Mouse (Mus musculus): ENCODE results near the gene Ccl11. TPM values are rescaled to one million over a fixed set of nuclear protein-coding genes. Genes with fewer than 3 reads are reported as not detected.

Gene Ccl11
- polyA plus RNA-seq, 1 experiment from 2014 or later, result not detected

- no peak for ATAC-seq
- H3K4me2 ChIP-seq (replicated peaks), result no peak within 1 kb of the TSS
- no peaks in the 10 kb centered on the region for H3K9me3 ChIP-seq
- H3K36me3 ChIP-seq, result no peaks in the 10 kb centered on the region
- no peak within 1 kb of the TSS for H3K27ac ChIP-seq
- WGBS, result 82% methylated on average over 2 of the region's 2 CpGs
- H3K9ac ChIP-seq (replicated peaks), result no peak within 1 kb of the TSS
- no peaks in the 10 kb centered on the region for H3K4me1 ChIP-seq (replicated peaks)
- H3K27me3 ChIP-seq, result no peaks in the 10 kb centered on the region
- H3K4me3 ChIP-seq (replicated peaks), result no peak within 1 kb of the TSS
These were observed 43.9 kb downstream of the Ccl11 start, which contains the start of gene Ccl12 for GRCm38 (mm10) chr11:82101529-82101928. Gene Ccl12 (plus strand): TSS chr11:82101845.

GRCm38 (mm10) chr11:82109611-82110010, 52.0 kb downstream of the Ccl11 start:
- H3K36me3 ChIP-seq, result no peaks in the 10 kb centered on the region
- H3K4me1 ChIP-seq (replicated peaks), result no peaks in the 10 kb centered on the region
- no peak overlapping the region for H3K9ac ChIP-seq (replicated peaks)
- H3K4me2 ChIP-seq (replicated peaks), result no peak overlapping the region
- no peaks in the 10 kb centered on the region for H3K27me3 ChIP-seq
- H3K4me3 ChIP-seq (replicated peaks), result no peak overlapping the region
- H3K9me3 ChIP-seq, result no peaks in the 10 kb centered on the region
- ATAC-seq, result no peak
- no peak overlapping the region for H3K27ac ChIP-seq

GRCm38 (mm10) chr11:82110372-82111248, 53.0 kb downstream of the Ccl11 start:
- 81% methylated on average over 6 of the region's 6 CpGs for WGBS
- no peaks in the 10 kb centered on the region for H3K9me3 ChIP-seq
- no peak for ATAC-seq
- no peak overlapping the region for H3K9ac ChIP-seq (replicated peaks)
- H3K27ac ChIP-seq, result no peak overlapping the region
- no peaks in the 10 kb centered on the region for H3K36me3 ChIP-seq
- H3K4me2 ChIP-seq (replicated peaks), result no peak overlapping the region
- no peak overlapping the region for H3K4me3 ChIP-seq (replicated peaks)
- H3K27me3 ChIP-seq, result no peaks in the 10 kb centered on the region
- no peaks in the 10 kb centered on the region for H3K4me1 ChIP-seq (replicated peaks)

Other genes with a start within 250 kb of the Ccl11 start
- 0.37 and 0.51 TPM in 2 replicates for gene 5530401A14Rik, start 197.2 kb upstream of the Ccl11 start, polyA plus RNA-seq (2015; fragmentation: Nextera tagmentation; extraction: Ambion mirVana)
- 5.0 and 5.2 TPM in 2 replicates for gene Asic2, start 89.4 kb upstream of the Ccl11 start, polyA plus RNA-seq (2015; fragmentation: Nextera tagmentation; extraction: Ambion mirVana)
- gene Ccl2, start 22.3 kb upstream of the Ccl11 start, polyA plus RNA-seq (2015; fragmentation: Nextera tagmentation; extraction: Ambion mirVana), result 1.1 and 2.4 TPM in 2 replicates
- gene Gm17268, start 19.3 kb upstream of the Ccl11 start, polyA plus RNA-seq (2015; fragmentation: Nextera tagmentation; extraction: Ambion mirVana), result not detected in 2 replicates
- gene Ccl7, start 12.1 kb upstream of the Ccl11 start, polyA plus RNA-seq (2015; fragmentation: Nextera tagmentation; extraction: Ambion mirVana), result 0.44 and 1.6 TPM in 2 replicates
- gene Ccl12, start 44.0 kb downstream of the Ccl11 start, polyA plus RNA-seq (2015; fragmentation: Nextera tagmentation; extraction: Ambion mirVana), result 0.70 and 1.9 TPM in 2 replicates
- not detected in 2 replicates for gene Ccl8, start 57.4 kb downstream of the Ccl11 start, polyA plus RNA-seq (2015; fragmentation: Nextera tagmentation; extraction: Ambion mirVana)
- 0.35 and 0.73 TPM in 2 replicates for gene Ccl1, start 247.9 kb downstream of the Ccl11 start, polyA plus RNA-seq (2015; fragmentation: Nextera tagmentation; extraction: Ambion mirVana)